Mouse (Mus musculus) liver, adult 2 months (tissue): ENCODE measurements at regions not wholly inside any gene's neighbourhood (a gene's known extent, or its start where the extent isn't known, plus 50 kb on each side); places are given as distances from the start of the nearest gene placed in this dataset.

ENCODE experiments used
- CTCF ChIP-seq: fragments of 200-500 bp; IDR thresholded peaks from 2 replicates; pipeline ENCODE4 v1.5.1; 2011; ENCODE audit warnings: low read depth, low read length, control low read depth
- POLR2A ChIP-seq: fragments of 200-500 bp; IDR thresholded peaks from 2 replicates; pipeline ENCODE4 v1.6.1; 2011; ENCODE audit warnings: low read length, control low read depth; ENCODE audit not compliant: insufficient read depth; ENCODE audit errors: extremely low read depth

DNA sequence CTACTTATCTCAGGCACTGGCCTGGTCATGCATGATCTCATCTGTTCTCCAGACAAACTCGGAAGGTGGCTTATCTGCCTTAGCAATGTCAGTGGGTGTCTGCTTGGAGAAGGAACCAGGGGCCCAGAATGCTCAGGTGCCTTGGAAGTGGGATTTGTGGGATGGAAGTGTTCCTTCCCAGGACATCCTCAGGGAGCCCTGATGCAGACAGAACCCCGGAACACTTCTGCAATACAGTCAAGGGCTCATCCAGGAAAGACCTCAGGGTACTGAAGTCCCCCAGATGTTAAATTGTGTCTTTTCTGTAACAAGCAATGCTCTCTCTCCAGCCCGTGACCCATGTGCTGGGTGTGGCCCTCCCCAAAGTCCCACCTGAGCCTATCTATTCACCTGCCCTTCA is 433.9 kb downstream of the Tbc1d22a start:
- no peak for TF ChIP-seq CTCF
- no peak for TF ChIP-seq POLR2A
